Mouse (Mus musculus) thymus, postnatal 14 days (tissue): Measurements from ENCODE around the gene Glt8d1.

ENCODE experiments used
- DNase-seq: peaks from one replicate; pipeline ENCODE4 v3.0.0; 2021

Gene Glt8d1

DNA sequence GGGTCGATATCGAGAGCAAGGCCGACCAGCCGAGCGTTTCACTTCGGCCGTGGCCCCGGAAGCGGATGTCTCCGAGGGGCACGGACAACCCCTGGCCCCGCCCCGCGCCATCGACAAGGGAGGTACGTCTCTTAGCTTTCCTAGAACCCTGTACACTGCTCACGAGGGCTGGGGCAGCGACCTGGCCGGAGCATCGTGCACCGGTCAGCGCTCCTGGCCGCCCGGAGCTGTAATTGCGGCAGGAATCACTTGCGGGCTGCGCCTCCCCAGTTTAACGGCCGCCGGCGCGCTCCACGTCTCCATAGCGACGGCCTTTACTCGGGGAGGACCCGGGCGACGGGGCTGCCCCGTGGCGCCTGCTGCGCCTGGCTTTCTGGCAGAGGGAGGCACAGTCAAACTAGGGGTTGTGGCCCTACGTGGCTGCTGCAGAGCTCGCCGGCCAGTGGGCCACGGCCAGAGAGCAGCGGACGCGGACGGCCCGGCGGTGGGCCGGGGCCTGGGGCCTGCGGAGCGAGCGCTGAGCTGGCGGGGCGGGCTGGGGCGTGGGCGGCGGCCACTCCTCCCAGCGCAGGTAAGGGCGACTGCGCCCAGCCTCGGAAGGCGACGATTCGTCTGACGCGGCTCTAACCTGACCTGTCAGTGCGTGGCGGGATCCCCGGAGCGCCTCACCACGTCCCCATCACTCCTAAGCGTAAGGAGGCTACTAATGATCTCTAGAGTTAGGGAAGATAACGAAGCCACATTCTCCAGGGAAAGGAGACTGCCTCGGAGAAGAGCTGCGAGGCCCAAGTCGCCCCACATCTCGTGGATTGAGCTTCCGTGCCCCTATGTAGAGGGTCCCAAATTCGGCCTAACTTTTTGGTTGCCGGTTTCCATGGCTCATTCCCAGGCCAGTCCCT, at the start of gene Glt8d1, which contains the start of gene Spcs1:
Gene Glt8d1 (plus strand): TSS at position 94 of the 899 bp plus-strand sequence.
Gene Spcs1 (minus strand): TSS at position 366 of the 899 bp plus-strand sequence.
- peak; percentile 88 for DNase-seq

DNA sequence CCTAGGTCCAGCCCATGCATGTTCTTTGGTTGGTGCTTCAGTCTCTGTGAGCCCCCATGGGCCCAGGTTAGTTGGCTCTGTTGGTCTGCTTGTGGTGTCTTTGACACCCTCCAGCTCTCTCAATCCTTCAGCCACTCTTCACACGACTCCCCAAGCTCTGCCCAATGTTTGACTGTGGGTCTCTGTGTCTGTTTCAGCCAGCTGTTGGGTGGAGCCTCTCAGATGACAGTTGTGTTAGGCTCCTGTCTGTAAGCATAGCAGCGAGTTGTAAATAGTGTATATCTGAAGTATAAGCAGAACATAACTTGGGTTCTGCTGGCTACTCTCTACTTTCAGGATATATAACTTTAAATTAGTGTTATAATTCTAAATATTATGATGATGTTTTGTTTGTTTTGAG, 42.7 kb upstream of the Glt8d1 start:
- no peak for DNase-seq

GRCm38 (mm10) chr14:30959031-30959430, 42.2 kb upstream of the Glt8d1 start:
- DNase-seq, result no peak

GRCm38 (mm10) chr14:30960366-30960765, 40.8 kb upstream of the Glt8d1 start:
- no peak for DNase-seq

GRCm38 (mm10) chr14:30974204-30974603, 27.0 kb upstream of the Glt8d1 start:
- DNase-seq, result no peak

DNA sequence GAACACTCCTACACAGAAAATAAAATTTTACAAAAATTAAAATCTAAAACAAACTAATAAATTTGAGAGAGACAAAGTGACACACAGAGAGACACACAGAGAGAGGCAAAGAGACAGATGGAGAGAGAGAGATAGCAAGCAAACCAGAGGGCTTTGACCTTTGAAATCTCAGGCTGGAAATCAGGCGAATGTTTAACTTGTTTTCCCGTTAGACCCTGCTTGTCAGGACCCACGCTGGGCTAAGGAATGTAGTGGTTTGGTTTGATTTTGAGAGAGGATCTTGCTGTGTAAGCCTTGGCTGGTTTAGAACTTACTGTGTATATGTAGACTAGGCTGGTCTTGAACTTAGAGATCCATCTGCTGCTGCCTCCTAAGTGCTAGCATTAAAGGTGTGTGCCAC, 25.0 kb upstream of the Glt8d1 start:
- DNase-seq, result no peak

DNA sequence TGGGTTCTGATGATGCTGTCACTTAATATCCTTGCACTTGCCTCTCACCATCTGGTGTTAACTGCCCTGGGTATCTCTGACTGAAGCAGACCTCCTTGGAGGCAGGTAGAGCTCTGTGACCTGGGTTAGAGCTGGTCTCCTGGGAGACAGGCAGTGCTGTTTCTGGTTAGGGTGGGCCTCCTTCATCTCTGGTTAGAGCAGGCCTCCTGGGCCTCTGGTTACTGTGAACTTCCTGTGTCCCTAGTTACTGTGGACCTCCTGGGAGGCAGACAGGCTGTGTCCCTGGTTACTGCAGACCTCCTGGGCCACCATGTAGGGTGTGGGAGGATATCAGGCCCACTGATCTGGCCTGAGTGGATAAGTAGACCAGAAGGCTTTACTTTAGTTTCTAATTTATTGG, 4.8 kb upstream of the Glt8d1 start:
- no peak for DNase-seq

- no peak for DNase-seq
Observed at GRCm38 (mm10) chr14:31000356-31000755, 844 bp upstream of the Glt8d1 start.

- no peak for DNase-seq
Observed at GRCm38 (mm10) chr14:31000816-31001306, 339 bp upstream of the Glt8d1 start.

GRCm38 (mm10) chr14:31004527-31004926, 3.3 kb downstream of the Glt8d1 start:
- no peak for DNase-seq

DNA sequence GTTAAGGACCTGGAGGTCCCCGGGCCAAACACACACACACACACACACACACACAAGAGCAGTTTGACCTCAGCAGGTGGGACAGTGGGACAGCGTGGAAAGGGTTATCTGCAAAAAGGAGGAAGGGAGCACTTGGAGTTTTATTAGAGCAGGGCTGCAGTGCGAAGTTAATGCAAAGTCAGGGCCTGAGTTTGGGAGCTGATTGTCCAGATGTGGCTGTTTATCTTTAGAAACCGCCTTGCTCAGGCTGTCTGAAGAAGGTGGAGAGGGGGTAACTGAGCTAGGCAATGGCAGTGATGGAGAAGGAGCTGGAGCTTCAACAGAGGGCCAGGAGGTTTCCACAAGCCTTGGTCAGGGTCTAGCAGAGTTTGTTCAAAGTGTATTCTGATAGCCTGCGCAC, 5.6 kb downstream of the Glt8d1 start:
- DNase-seq, result no peak

- no peak for DNase-seq
Observed at GRCm38 (mm10) chr14:31011588-31011987, 10.4 kb downstream of the Glt8d1 start.

- DNase-seq, result no peak
Observed at GRCm38 (mm10) chr14:31013928-31014327, 12.7 kb downstream of the Glt8d1 start.

DNA sequence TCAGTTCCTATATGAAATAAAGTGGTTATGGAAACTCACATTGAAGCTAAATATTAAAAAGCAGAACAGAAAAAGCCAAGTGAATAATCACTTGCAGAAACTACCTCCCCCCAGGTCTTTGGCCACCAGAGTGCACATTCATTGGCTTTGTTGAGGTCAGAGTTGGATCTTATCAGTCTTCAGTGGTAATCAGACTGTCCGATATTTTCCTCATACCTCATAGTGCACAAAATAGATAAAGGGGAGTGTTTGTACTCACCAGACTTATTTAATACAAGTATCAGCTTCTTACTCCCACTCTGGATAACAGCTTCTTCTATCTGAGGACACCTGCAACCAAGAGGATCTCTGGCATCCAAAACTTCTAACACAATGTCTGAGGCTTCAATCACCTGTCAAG, 14.9 kb downstream of the Glt8d1 start:
- no peak for DNase-seq

- peak; percentile 32 for DNase-seq
Observed at GRCm38 (mm10) chr14:31017854-31018253, 16.7 kb downstream of the Glt8d1 start.

DNA sequence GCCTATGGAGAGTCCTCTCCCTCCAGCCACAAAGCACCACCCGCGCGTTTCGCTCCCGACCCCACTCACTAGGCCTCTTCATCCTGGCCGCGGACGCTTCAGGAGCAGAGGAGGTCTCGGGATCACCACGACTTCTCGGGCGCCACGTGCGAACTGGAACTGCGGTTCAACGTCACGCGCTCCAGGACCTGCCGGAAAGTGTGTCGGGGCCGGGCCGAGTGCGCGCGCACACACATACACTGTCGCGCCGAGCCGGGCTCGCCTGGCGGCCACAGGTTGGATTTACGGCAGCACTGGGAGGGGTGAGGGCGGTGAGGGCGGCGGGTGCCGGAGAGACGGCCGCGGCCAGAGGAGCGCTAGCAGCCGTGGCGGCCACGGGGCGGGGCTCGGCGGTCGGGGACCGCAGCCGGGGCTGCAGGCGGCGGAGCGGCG, 17.7 kb downstream of the Glt8d1 start, which contains the start of the genes Pbrm1 and Gnl3:
Gene Pbrm1 (plus strand): TSS at position 279 of the 432 bp plus-strand sequence.
Gene Gnl3 (minus strand): TSS at position 293 of the 432 bp plus-strand sequence.
- peak; percentile 98 for DNase-seq

GRCm38 (mm10) chr14:31019331-31020205, 18.4 kb downstream of the Glt8d1 start:
- peak; percentile 90 for DNase-seq

GRCm38 (mm10) chr14:31022579-31022978, 21.4 kb downstream of the Glt8d1 start:
- DNase-seq, result no peak

- peak; percentile 27 for DNase-seq
Observed at GRCm38 (mm10) chr14:31025785-31026184, 24.6 kb downstream of the Glt8d1 start.

- DNase-seq, result no peak
Observed at GRCm38 (mm10) chr14:31045296-31045695, 44.1 kb downstream of the Glt8d1 start.

DNA sequence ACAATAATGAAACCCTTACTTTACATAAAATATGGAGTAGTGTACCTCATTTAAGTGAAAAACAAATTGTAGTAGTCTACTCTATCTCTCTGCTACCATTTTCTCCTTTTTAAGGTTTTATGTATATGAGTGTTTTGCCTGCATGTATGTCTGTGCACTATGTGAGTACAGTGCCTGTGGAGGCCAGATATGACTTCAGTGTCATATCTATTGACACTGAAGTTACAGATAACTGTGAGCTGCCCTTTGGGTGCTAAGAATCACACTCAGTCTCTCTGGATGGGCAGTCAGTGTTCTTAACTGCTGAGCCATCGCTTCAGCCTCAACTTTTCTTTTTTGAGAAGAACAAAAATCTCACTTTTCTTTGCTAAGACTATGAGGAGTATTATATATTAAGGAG, 44.6 kb downstream of the Glt8d1 start:
- no peak for DNase-seq
